Mouse (Mus musculus): Measurements from ENCODE around the gene Pisd.
"Not testable (repeated sequence)": the region's sequence is repeated elsewhere in the genome, so short reads cannot be mapped to it uniquely, and the experiment has no call there.

The Pisd gene

DNA sequence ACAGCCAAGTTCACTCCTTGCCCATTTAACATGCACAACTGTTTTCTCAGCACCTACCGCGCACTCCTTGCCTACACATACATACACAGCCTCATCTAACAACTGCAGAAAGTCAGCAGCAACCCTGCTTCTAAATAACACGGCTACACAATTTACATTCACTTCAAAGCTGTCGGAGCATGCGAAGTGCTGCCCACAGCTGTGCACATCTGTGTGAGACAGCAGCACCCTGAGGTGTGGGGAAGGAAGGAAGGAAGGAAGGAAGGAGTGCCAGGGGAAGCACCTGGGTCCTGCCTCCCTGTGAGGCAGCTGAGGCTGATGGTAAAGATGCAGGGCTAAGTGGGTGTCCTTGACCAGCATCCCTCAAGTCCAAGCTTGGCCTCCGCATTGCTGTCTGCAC is 36.5 kb downstream of the Pisd start:
- in situ Hi-C loops (cut with MboI; ENCODE audit: low pct_unique_long_range_greater_than_20kb in 1 of 2, low sequenced_read_pairs in 2 of 2, unreplicated experiment in 1 of 2), result no loop called here

DNA sequence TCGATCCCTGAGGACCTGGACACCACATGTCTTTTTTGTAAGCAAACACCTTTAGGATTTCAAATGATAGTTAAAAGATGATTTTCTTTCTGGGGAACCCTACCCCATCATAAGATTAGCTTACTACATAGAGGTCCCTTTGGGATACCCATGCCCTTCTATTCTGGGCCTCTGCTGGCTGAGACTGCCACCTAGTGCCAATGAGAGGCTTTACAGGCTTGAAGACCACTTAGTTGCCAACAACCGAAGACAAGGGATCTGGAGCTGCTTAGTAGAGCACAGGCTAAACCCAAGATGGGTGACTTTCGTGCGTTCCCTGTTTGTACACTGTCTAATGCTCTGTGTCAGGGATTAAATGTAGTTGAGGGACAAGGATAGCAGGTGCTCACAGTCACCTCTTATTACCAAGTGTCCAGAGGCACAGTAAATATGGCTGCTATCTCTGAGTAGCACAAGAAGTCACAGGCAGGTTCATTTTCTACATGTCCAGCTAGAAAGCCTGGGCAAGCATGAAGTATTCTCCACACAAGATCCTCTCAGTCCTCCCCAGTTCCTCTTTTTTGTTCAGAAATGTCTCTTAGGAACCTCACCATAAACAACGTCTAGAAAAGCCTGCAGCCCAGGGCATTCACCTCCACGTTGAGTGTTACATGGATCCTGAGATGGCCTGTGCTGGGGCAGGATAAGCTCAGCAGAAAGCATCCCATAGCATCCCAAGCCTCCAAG is 37.6 kb downstream of the Pisd start:
- in situ Hi-C loops (cut with MboI; ENCODE audit: low pct_unique_long_range_greater_than_20kb in 1 of 2, low sequenced_read_pairs in 2 of 2, unreplicated experiment in 1 of 2), result no loop called here

DNA sequence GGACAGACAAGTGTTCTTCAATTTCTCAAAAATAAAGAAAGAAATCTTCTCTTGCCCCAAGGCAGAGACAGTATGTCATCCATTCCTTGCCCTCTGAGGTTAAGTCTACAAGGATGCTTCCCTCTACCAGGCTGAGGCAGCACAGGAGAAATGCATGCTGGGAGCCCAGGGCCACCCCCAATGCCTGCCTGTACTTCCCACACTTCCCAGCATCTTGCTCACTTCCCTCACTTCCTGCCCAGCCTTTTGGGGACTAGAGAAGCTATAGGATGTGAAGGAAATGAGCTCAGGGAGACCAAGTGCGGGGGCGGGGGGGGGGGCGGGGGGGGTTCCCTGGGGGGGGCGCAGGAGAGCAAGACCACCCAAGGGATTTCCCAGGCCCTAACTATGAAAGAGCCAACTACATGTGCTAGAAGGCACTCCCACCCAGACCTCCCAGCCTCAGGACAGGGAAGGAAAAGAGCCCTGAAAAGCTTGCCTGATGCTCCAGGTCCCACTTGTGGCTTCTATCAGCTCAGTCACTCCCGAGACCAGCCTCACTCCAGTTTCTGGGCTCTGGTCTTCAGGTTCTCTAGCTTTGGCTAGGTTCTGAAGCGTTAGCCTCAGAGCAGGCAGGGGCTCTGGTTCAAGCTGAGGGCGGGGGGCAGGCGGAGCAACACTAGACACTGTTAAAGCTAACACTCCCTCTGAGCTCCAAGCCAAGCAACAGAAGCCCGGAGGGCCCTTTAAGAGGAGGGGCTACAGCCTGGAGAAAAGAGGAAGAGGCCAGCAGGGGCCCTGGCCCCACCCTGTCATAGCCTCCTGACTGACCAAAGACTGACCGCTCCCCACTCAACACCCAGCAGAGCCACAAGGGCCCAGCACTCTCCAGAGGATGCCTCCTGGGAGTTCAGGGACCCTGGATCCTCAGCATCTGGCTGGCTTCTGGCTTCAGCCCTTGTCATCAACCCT is 39.5 kb downstream of the Pisd start:
- in situ Hi-C loops (cut with MboI; ENCODE audit: low pct_unique_long_range_greater_than_20kb in 1 of 2, low sequenced_read_pairs in 2 of 2, unreplicated experiment in 1 of 2), result no loop called here

DNA sequence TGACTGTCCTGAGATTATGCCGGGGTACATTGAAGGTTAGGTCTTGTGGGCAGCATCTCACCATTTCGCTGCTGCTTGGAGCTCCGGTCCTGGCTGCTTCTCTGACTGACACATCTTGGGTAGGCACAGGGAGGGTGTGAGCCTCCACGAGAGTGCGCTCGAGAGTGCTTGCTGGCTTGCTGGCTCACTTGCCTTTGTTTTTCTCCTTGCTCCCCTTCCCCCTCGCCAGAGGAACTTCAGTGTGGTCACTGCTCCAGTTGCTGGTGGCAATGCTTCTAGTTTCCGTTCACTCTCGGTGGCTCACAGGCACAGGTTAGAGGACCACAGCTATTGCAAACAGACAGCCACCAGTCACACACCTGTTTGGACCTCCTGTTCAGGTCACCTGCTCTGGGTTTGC is 43.3 kb downstream of the Pisd start:
- in situ Hi-C loops (cut with MboI; ENCODE audit: low pct_unique_long_range_greater_than_20kb in 1 of 2, low sequenced_read_pairs in 2 of 2, unreplicated experiment in 1 of 2), result no loop called here

DNA sequence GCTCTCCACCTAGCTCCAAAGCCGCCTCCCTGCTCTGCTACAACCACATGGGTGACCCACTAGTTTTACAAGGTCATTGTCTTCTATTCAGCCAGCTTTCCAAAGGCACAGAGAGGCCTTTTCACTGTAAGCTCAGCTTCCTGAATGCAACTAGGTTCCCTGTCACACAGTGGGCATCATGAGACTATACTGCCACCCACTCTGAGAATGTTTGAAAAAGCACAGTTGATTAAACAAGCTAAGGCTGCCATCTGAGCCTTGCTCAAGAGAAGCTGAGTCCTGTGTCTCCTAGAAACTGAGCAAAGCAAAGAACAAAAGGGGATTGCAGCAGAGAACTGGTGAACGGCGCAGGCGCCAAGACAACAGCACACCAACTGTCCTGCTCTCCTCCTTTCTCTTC is 44.1 kb downstream of the Pisd start:
- in situ Hi-C loops (cut with MboI; ENCODE audit: low pct_unique_long_range_greater_than_20kb in 1 of 2, low sequenced_read_pairs in 2 of 2, unreplicated experiment in 1 of 2), result not testable (repeated sequence)

DNA sequence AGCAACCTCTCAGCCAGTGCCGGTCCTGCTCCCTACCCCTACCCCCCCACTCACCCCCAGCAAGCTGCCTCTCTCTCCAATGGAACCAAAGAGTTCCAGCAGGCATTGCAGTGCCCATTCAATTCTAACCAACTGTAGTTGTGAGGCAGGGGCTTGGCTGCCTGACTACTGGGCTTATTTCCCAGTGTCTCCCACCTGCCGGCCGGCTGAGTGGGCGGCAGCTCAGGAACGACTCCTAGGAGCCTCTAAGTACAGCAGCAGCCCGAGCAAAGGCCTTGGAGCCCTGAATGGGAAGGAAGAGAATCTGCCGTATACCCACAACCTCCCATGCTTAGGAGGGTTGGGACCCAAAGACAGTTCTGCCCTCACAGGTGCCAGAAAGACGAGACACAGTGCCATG is 44.6 kb downstream of the Pisd start:
- in situ Hi-C loops (cut with MboI; ENCODE audit: low pct_unique_long_range_greater_than_20kb in 1 of 2, low sequenced_read_pairs in 2 of 2, unreplicated experiment in 1 of 2), result not testable (repeated sequence)

DNA sequence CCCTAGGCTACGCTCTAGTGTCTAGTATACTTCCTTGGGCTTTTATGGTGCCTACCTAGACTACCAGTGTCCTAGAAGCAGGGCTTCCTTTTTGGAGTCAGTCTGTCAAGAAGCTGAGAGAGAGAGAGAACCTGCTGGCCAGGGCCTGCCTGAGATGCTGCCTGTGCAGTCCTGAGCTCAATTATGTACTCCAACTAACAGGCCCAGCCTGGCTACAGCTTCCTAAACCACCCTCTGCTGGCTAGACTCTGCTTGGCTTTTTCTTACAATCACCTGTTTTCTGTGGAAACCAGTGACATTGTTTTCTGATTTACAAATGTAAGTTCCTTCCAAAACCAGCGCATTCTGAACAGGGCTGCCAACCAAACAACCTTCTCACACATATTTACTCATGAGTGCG is 45.3 kb downstream of the Pisd start:
- in situ Hi-C loops (cut with MboI; ENCODE audit: low pct_unique_long_range_greater_than_20kb in 1 of 2, low sequenced_read_pairs in 2 of 2, unreplicated experiment in 1 of 2), result no loop called here

DNA sequence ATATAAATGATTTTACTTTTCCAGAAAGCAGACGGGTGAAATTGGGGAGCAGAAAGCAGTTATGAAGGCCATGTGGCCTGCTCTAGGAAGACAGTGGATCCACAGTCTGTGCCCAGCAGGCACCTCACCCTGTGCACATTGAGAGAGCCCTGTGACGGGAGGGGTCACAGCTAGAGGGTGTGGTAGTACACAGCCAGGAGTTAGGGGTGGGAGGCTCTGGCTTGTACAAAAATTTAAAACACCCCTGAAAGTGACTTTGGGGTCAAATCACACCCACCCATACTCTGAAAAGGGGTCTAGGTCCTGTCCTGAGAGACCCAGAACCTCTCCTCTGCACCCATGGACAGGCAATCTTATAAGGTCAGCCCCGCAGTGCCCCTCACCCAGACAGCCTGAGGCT is 48.7 kb downstream of the Pisd start:
- in situ Hi-C loops (cut with MboI; ENCODE audit: low pct_unique_long_range_greater_than_20kb in 1 of 2, low sequenced_read_pairs in 2 of 2, unreplicated experiment in 1 of 2), result not testable (repeated sequence)

DNA sequence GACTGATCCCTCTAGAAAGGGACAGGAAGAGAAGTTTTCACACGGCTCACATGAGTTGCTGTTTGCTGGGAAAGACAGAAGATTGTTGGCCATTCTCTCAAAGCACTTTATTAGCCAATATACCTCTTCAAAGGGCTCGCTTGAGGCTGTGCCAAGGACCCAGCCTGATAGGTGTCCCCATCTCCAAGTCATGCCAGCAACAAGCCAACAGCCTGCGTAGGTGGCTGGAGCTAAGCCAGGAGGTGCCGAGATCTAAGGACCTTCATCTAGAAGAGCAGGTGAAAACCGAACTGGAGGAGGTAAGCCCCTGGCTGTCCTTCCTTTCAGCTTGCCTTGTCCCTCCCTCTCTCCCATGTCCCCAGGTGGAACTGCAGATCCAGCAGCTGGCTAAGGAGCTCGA is 49.7 kb downstream of the Pisd start:
- in situ Hi-C loops (cut with MboI; ENCODE audit: low pct_unique_long_range_greater_than_20kb in 1 of 2, low sequenced_read_pairs in 2 of 2, unreplicated experiment in 1 of 2), result no loop called here

DNA sequence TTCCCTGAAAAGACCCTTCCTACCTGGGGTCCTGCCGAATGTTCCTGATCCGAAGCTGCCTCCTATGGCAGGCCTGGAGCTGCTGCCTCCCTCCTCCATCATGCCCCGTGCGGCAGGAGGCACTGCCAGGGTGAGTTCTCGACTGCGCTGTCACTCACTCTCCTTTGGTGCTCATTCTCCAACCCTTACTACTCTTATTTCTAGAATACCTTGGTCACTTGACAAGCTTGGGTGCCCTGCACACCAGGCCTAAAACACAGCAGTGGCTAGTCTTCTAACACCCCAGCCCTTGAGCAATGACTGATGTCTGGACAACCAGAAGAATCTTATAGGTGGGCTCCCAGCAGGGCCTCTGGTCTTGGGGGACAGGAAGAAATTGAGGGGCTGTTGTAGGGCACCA is 51.6 kb downstream of the Pisd start:
- in situ Hi-C loops (cut with MboI; ENCODE audit: low pct_unique_long_range_greater_than_20kb in 1 of 2, low sequenced_read_pairs in 2 of 2, unreplicated experiment in 1 of 2), result not testable (repeated sequence)

DNA sequence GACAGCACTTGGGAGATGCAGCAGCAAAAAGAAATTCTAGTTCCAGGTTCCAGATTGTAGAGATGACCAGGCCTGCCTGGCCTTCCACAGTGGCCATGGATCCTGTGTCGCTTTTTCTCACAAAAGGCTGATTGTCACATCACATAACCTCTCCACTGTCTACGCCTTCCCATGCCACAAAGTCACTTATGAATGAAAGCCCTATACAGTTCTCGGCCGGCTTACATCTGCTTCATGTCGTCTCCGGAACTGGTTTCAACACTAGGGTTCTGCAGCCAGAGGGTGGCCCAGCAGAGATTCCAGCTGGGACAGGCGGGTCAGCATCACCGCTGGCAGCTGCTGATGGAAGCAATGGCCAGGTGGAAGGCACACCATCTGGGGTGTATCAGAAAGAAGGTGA is 56.6 kb downstream of the Pisd start:
- in situ Hi-C loops (cut with MboI; ENCODE audit: low pct_unique_long_range_greater_than_20kb in 1 of 2, low sequenced_read_pairs in 2 of 2, unreplicated experiment in 1 of 2), result no loop called here

DNA sequence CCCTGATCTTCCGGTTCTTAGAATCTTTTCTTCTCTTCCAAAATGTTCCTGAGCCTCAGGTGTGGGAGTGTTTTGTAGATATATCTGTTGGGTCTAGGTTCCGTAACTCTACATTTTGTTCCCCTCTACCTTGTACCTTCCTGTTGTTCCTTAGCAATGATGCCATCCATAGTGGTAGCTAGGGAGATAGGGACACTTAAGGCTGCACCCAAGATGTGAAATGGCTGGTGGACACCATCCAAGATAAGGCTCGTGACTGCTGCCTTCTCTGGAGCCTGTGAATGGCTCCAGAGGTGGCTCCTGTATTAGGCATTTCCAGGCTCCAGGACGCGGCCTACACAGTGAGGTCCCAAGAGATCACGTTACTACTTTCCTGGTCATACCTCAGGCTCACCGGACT is 57.1 kb downstream of the Pisd start:
- in situ Hi-C loops (cut with MboI; ENCODE audit: low pct_unique_long_range_greater_than_20kb in 1 of 2, low sequenced_read_pairs in 2 of 2, unreplicated experiment in 1 of 2), result no loop called here

DNA sequence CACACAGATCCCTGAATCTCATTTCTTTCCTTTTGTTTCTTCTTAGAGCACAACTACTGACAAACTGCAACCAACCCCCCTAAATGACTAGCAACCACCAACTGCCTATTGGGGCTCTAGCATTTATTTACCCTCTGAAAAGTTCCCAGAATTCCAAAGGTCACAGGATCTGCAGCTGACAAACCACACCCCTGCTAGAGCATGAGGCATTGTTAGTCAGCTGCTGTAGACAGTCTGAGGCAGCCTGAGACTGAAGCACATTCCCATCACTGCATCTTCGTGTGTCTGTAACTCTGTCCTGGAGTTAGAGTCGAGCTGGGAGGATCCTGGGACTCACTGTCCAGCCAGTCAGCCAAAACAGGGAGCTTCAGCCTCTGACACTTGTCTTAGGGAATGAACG is 60.0 kb downstream of the Pisd start:
- in situ Hi-C loops (cut with MboI; ENCODE audit: low pct_unique_long_range_greater_than_20kb in 1 of 2, low sequenced_read_pairs in 2 of 2, unreplicated experiment in 1 of 2), result not testable (repeated sequence)

DNA sequence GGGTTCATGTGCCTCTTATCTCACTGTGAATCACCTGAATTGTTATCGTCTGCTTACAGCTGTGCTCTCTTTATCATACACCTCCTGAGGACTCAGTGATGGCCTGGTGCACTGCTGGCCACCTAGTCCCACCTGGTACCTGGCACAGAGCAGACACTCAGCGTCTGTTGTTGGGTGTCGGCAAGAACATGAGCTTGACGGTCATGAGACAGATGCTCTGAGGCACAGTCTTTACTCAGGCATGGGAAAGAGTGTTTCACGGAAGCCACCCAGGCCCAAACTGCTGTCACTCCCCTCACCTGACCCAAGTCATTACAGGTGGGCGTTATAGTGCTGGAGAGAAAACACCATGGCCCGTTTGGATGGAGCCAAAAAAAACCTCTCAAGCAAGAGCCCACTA is 61.5 kb downstream of the Pisd start:
- in situ Hi-C loops (cut with MboI; ENCODE audit: low pct_unique_long_range_greater_than_20kb in 1 of 2, low sequenced_read_pairs in 2 of 2, unreplicated experiment in 1 of 2), result no loop called here

DNA sequence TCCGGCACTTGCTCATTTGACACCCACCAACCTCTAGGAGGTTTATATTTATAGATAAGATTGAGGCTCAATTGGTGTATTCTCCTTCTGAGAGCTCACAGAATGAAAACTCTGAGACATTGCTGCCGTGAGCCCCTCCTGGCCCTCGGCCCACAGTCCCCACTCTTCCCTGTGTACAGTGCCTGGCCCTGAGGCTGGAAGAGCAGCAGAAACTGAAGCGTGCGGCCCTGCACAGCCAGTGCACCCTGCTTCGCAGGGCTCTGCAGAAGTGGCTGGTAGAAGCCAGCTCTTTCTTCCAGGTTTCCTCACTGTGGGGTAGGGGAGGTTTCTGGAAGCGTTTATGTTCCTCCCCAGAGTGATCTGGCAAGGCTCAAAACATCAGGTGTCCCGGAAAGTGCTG is 62.7 kb downstream of the Pisd start:
- in situ Hi-C loops (cut with MboI; ENCODE audit: low pct_unique_long_range_greater_than_20kb in 1 of 2, low sequenced_read_pairs in 2 of 2, unreplicated experiment in 1 of 2), result not testable (repeated sequence)

DNA sequence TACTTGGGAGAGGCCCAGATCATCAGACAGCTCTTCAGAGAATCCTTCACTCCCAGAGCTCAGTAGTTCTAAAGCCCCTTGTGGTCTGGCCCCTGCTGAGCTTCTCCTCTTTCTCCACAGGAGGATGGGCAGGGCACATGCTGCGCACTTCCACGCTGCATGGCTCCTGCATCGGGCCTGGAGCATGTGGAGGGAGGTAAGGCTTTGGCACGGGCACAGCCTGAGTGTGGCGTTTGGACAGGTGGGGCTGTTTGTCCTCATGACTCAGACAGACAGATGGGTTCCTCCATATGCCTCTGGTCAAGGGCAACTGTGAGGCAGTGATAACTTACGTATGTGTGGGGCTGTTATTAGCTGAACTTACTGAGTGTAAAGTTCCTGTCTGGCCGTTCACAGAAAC is 63.2 kb downstream of the Pisd start:
- in situ Hi-C loops (cut with MboI; ENCODE audit: low pct_unique_long_range_greater_than_20kb in 1 of 2, low sequenced_read_pairs in 2 of 2, unreplicated experiment in 1 of 2), result no loop called here

DNA sequence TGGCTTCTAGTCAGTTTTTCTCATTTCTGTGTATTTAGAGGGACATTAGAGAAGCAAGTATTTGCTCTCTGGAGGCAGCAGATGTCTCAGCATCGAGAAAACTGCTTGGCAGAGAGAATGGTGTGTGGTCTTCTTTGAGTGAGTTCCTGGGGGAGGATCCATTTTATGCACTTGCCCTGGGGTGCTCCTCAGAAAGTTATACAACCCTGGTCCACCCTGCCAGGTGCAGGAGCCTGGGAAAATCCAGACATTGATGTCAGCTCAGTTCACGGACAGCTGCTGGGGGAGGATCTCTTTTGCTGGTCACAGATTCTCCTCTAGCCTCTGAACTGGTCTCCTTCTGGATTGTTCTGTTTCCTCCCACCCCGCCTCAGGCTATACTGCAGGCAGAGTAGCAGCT is 64.1 kb downstream of the Pisd start:
- in situ Hi-C loops (cut with MboI; ENCODE audit: low pct_unique_long_range_greater_than_20kb in 1 of 2, low sequenced_read_pairs in 2 of 2, unreplicated experiment in 1 of 2), result no loop called here

DNA sequence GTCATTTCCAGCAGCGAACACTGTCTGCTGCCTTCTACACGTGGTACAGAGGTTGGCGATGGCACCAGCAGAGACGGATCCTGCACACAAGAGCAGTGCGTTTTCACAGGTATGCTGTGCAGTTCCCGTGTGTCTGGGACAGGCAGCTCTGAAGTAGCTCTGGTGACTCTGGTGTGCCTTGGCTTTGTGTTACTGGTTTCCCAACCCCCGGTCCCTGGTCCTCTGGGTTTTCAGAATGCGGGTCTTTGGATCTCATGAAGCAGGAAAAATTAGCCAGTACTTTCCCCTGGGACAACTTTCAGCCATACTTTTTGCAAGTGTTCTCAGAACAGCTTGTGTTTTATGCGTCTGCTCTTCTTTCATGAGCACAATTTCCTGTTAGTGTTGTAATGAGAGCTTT is 65.0 kb downstream of the Pisd start:
- in situ Hi-C loops (cut with MboI; ENCODE audit: low pct_unique_long_range_greater_than_20kb in 1 of 2, low sequenced_read_pairs in 2 of 2, unreplicated experiment in 1 of 2), result no loop called here

DNA sequence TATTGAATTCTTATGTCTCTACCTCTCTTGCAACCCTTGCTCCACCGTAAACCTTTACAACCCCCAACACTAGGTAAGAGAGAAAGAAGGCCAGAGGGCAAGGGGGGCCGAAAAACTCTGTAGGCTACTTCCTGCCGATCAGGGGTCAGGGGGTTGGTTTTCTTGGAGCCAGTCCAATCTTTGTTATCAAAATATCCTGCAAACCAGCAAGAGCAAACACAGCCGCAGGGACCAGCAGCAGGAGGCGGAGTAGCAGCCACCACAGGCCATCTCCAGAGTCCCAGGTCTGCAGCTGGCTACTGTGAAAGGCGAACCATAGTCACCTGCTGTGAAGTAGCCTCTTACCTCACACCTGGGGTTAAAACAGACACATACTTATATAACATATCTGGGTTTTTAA is 66.5 kb downstream of the Pisd start:
- in situ Hi-C loops (cut with MboI; ENCODE audit: low pct_unique_long_range_greater_than_20kb in 1 of 2, low sequenced_read_pairs in 2 of 2, unreplicated experiment in 1 of 2), result no loop called here

DNA sequence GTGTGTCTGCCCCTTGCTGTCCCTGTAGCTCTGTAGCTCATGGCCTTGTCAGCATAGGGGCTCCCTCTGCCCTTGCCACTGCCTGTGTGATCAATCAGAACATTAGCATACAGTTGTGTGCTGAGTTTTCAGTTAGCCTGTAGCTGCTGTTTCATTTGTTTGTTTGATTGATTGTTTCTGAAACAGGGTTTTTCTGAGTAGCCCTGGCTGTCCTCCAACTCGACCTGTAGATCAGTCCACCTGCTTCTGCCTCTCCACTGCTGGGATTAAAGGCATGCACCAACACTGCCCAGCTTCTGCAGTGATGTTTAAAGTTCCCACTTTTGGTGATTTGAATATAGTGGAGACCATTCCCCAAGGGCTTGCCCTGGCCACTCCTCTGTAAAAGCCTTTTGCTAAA is 67.7 kb downstream of the Pisd start:
- in situ Hi-C loops (cut with MboI; ENCODE audit: low pct_unique_long_range_greater_than_20kb in 1 of 2, low sequenced_read_pairs in 2 of 2, unreplicated experiment in 1 of 2), result no loop called here
